ENCODE assay signal across 29 mouse cellular contexts in the genomic region with DNA sequence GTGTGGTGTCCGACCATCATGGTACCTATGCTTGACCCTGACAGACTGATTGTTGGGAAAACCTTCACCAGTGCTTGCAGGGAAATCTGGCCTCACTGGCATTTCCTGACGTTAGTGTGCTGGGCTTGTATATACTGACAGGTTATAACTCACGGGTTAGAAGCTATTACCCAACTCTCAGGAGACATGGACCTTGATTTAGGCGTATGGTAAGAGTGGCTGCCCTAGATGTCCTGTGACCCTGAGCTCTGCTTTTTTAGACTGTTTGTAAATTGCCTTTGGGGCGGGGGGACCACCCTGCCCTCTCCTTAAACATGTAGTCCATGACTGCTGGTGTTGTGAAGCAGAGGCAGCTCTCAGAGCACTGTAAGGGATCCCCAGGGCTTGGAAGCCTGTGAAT. TPM values are rescaled to one million over a fixed set of nuclear protein-coding genes. Genes with fewer than 3 reads are reported as not detected.
DNase-seq lines count a peak whose midpoint lies in the region; ATAC-seq and TF ChIP-seq lines count a peak whose summit lies in the region.
"Had no signal": no experiment of that assay in that cellular context is flagged by ENCODE, and none has a peak within 500 bp of the region (broad histone marks: within the 10 kb centered on the region; RNA-seq: fewer than 3 reads in every experiment).

No protein-coding gene starts in this region.

- no peak overlapping the region for H3K4me2 ChIP-seq in kidney, embryonic 14.5 days (replicated peaks; ENCODE audit: low read depth, low read length)
- no peak overlapping the region for H3K4me2 ChIP-seq in liver, embryonic 15.5 days
- no peak overlapping the region for H3K4me2 ChIP-seq in liver, postnatal 0 days (ENCODE audit: low read depth, low read length)
- H3K4me2 ChIP-seq: embryonic facial prominence, embryonic 15.5 days; forebrain, embryonic 12.5 days; limb, embryonic 12.5 days; midbrain, embryonic 13.5 days; neural tube, embryonic 13.5 days had no signal

- no peaks in the 10 kb centered on the region for H3K27me3 ChIP-seq in kidney, embryonic 14.5 days (ENCODE audit: control insufficient read depth, insufficient read depth, low read length)
- H3K27me3 ChIP-seq in liver, embryonic 15.5 days, result no peaks in the 10 kb centered on the region
- H3K27me3 ChIP-seq in liver, postnatal 0 days (ENCODE audit: insufficient read depth, low read length), result no peaks in the 10 kb centered on the region
- H3K27me3 ChIP-seq: CH12.LX; embryonic facial prominence, embryonic 15.5 days; forebrain, embryonic 12.5 days; limb, embryonic 12.5 days; midbrain, embryonic 13.5 days; neural tube, embryonic 13.5 days had no signal

- peak; percentile 57; the same call in 1 of the 2 replicates for ATAC-seq in kidney, embryonic 14.5 days (ENCODE audit: low FRiP score, low TSS enrichment)
- ATAC-seq in liver, embryonic 15.5 days (ENCODE audit: insufficient read depth), result peak; percentile 65; the same call in 1 of the 2 replicates
- peak; percentile 84 for ATAC-seq in liver, postnatal 0 days
- ATAC-seq: activated CD4-positive, CD25-positive, alpha-beta regulatory T cell, adult 4 months; forebrain, postnatal 0 days; midbrain, embryonic 13.5 days had no signal

- no peak for TF ChIP-seq EP300 in liver, postnatal 0 days (IDR thresholded peaks at IDR 0.05; ENCODE audit: low read depth)

- H3K9ac ChIP-seq in kidney, embryonic 14.5 days (ENCODE audit: low read depth, low read length), result no peak overlapping the region
- H3K9ac ChIP-seq in liver, embryonic 15.5 days, result no peak overlapping the region
- no peak overlapping the region for H3K9ac ChIP-seq in liver, postnatal 0 days (replicated peaks)
- H3K9ac ChIP-seq: embryonic facial prominence, embryonic 15.5 days; forebrain, embryonic 12.5 days; forebrain, postnatal 0 days; limb, embryonic 12.5 days; liver, embryonic 14.5 days; midbrain, embryonic 13.5 days; neural tube, embryonic 13.5 days had no signal

- H3K9me3 ChIP-seq in kidney, embryonic 14.5 days (ENCODE audit: control insufficient read depth, low read length), result no peaks in the 10 kb centered on the region
- H3K9me3 ChIP-seq in liver, embryonic 15.5 days (replicated peaks), result no peaks in the 10 kb centered on the region
- no peaks in the 10 kb centered on the region for H3K9me3 ChIP-seq in liver, postnatal 0 days (ENCODE audit: low read length)
- H3K9me3 ChIP-seq: embryonic facial prominence, embryonic 10.5 days; embryonic facial prominence, embryonic 15.5 days; forebrain, embryonic 12.5 days; limb, embryonic 12.5 days; midbrain, embryonic 13.5 days; neural tube, embryonic 13.5 days had no signal

- no peak for TF ChIP-seq CTCF in liver, postnatal 0 days (IDR thresholded peaks at IDR 0.05; ENCODE audit: low read depth)

- WGBS in kidney, embryonic 14.5 days, result 24% methylated on average over 5 of the region's 5 CpGs
- 43% methylated on average over 5 of the region's 5 CpGs for WGBS in liver, embryonic 15.5 days (ENCODE audit: insufficient replicate concordance)
- 53% methylated on average over 5 of the region's 5 CpGs for WGBS in liver, postnatal 0 days (ENCODE audit: insufficient replicate concordance)

- no peak overlapping the region for H3K4me3 ChIP-seq in kidney, embryonic 14.5 days (ENCODE audit: low read length)
- no peak overlapping the region for H3K4me3 ChIP-seq in liver, embryonic 15.5 days (replicated peaks)
- H3K4me3 ChIP-seq in liver, postnatal 0 days (ENCODE audit: low read depth, low read length), result no peak overlapping the region
- H3K4me3 ChIP-seq: embryonic facial prominence, embryonic 10.5 days; embryonic facial prominence, embryonic 15.5 days; forebrain, embryonic 12.5 days; limb, embryonic 12.5 days; midbrain, embryonic 13.5 days; neural tube, embryonic 13.5 days had no signal

- H3K27ac ChIP-seq in kidney, embryonic 14.5 days (ENCODE audit: low read depth, low read length), result peak overlapping the region; percentile 57
- no peak overlapping the region for H3K27ac ChIP-seq in liver, embryonic 15.5 days (replicated peaks)
- H3K27ac ChIP-seq in liver, postnatal 0 days (ENCODE audit: low read depth), result peak overlapping the region; percentile 23
- H3K27ac ChIP-seq: embryonic facial prominence, embryonic 10.5 days; embryonic facial prominence, embryonic 15.5 days; forebrain, embryonic 12.5 days; limb, embryonic 12.5 days; liver, embryonic 14.5 days; macrophage; midbrain, embryonic 13.5 days; neural tube, embryonic 13.5 days; stomach, postnatal 0 days had no signal

- DNase-seq in adrenal gland, adult (ENCODE audit: inconsistent age in 2 of 2, low spot score in 1 of 2), result peak; percentile 67 to 93
- no peak for DNase-seq in adrenal gland, postnatal 25 days
- no peak for DNase-seq in kidney, adult 8-10 months
- DNase-seq in liver, result no peak
- DNase-seq in liver, postnatal 0 days, result no peak
- no peak for DNase-seq in thymus, postnatal 14 days
- DNase-seq: cerebellum, adult 11-12 months; cerebellum, adult 9-11 months; forebrain, postnatal 0 days; gastrocnemius, postnatal 14 days; kidney, postnatal 10 days; right cerebral cortex, postnatal 4 days; thymus, adult 2 months; thymus, postnatal 4 days had no signal

- peaks cover 43% of the 10 kb centered on the region for H3K36me3 ChIP-seq in kidney, embryonic 14.5 days (ENCODE audit: control insufficient read depth, insufficient read depth, low read length)
- H3K36me3 ChIP-seq in liver, embryonic 15.5 days (replicated peaks), result no peaks in the 10 kb centered on the region
- H3K36me3 ChIP-seq in liver, postnatal 0 days (replicated peaks; ENCODE audit: insufficient read depth, low read length), result peaks cover 18% of the 10 kb centered on the region

- H3K4me1 ChIP-seq in kidney, embryonic 14.5 days (ENCODE audit: control insufficient read depth, insufficient read depth, low read length), result peaks cover 18% of the 10 kb centered on the region; the same call in 1 of the 2 replicates
- H3K4me1 ChIP-seq in liver, embryonic 15.5 days (replicated peaks), result no peaks in the 10 kb centered on the region; the same call in 1 of the 2 replicates
- H3K4me1 ChIP-seq in liver, postnatal 0 days (ENCODE audit: insufficient read depth), result peaks cover 8% of the 10 kb centered on the region; the same call in 1 of the 2 replicates
- H3K4me1 ChIP-seq: embryonic facial prominence, embryonic 15.5 days; limb, embryonic 12.5 days had no signal

RNA-seq across cellular contexts. Expression of a gene that starts 23.8 kb away (rescaled TPM):
- 169 and 237 TPM in 2 replicates for total RNA-seq in adrenal gland, postnatal 25 days (2021)
- 21.3 and 22.7 TPM in 2 replicates for polyA plus RNA-seq in kidney, embryonic 14.5 days (2014; fragmentation: Nextera tagmentation; extraction: Ambion mirVana)
- 22.4 and 26.2 TPM in 2 replicates for polyA plus RNA-seq in liver, embryonic 15.5 days (2015; fragmentation: Nextera tagmentation; extraction: Ambion mirVana)
- 90.6 and 95.6 TPM in 2 replicates for polyA plus RNA-seq in liver, postnatal 0 days (2015; fragmentation: Nextera tagmentation; extraction: Ambion mirVana)

RNA-seq across cellular contexts. Expression of a gene that starts 24.0 kb away (rescaled TPM):
- total RNA-seq in adrenal gland, postnatal 25 days (2021), result 2.8 and 4.1 TPM in 2 replicates
- 24.0 and 33.3 TPM in 2 replicates for polyA plus RNA-seq in kidney, embryonic 14.5 days (2014; fragmentation: Nextera tagmentation; extraction: Ambion mirVana)
- 2.4 and 3.5 TPM in 2 replicates for polyA plus RNA-seq in liver, embryonic 15.5 days (2015; fragmentation: Nextera tagmentation; extraction: Ambion mirVana)
- 2.7 and 3.5 TPM in 2 replicates for polyA plus RNA-seq in liver, postnatal 0 days (2015; fragmentation: Nextera tagmentation; extraction: Ambion mirVana)
- total RNA-seq: megakaryocyte-erythroid progenitor cell, adult 5-6 weeks had no signal
- polyA plus RNA-seq: activated CD4-positive, CD25-positive, alpha-beta regulatory T cell, adult 4 months; macrophage had no signal

RNA-seq across cellular contexts. Expression of a gene that starts 31.7 kb away (rescaled TPM):
- 18.7 and 19.1 TPM in 2 replicates for total RNA-seq in adrenal gland, postnatal 25 days (2021)
- 2.1 and 2.5 TPM in 2 replicates for polyA plus RNA-seq in kidney, embryonic 14.5 days (2014; fragmentation: Nextera tagmentation; extraction: Ambion mirVana)
- 1.4 and 1.5 TPM in 2 replicates for polyA plus RNA-seq in liver, embryonic 15.5 days (2015; fragmentation: Nextera tagmentation; extraction: Ambion mirVana)
- polyA plus RNA-seq in liver, postnatal 0 days (2015; fragmentation: Nextera tagmentation; extraction: Ambion mirVana), result 1.9 and 2.1 TPM in 2 replicates

RNA-seq across cellular contexts. Expression of a gene that starts 50.4 kb away (rescaled TPM):
- total RNA-seq in adrenal gland, postnatal 25 days (2021), result 27.0 and 30.8 TPM in 2 replicates
- 15.6 and 20.8 TPM in 2 replicates for polyA plus RNA-seq in kidney, embryonic 14.5 days (2014; fragmentation: Nextera tagmentation; extraction: Ambion mirVana)
- 1.8 and 1.9 TPM in 2 replicates for polyA plus RNA-seq in liver, embryonic 15.5 days (2015; fragmentation: Nextera tagmentation; extraction: Ambion mirVana)
- polyA plus RNA-seq in liver, postnatal 0 days (2015; fragmentation: Nextera tagmentation; extraction: Ambion mirVana), result 2.6 and 2.8 TPM in 2 replicates
- total RNA-seq: granulocyte monocyte progenitor cell, adult 5-6 weeks; megakaryocyte-erythroid progenitor cell, adult 5-6 weeks had no signal

Comparison
In these comparisons a context has a peak if more than half of its experiments do, and no peak if none do; other contexts are left out.
1. DNase-seq: peak in adrenal gland, adult (2 of 2); none in adrenal gland, postnatal 25 days (single experiment), kidney, adult 8-10 months (0 of 2), liver (single experiment), liver, postnatal 0 days (single experiment) and thymus, postnatal 14 days (single experiment).
2. Peak in every context shown above with its lines, with median percentiles within 50 percentile points of each other: ATAC-seq.